Mouse (Mus musculus) heart, adult 2 months (tissue): ENCODE measurements around the gene Efhb.

Experiments
- CTCF ChIP-seq: fragments of 200-600 bp; IDR thresholded peaks from 2 replicates; pipeline ENCODE4 v1.8.1; 2022; ENCODE audit warnings: antibody characterized with exemption, mild to moderate bottlenecking, moderate library complexity
- EP300 ChIP-seq: fragments of 200-500 bp; IDR thresholded peaks from 2 replicates; pipeline ENCODE4 v1.6.1; 2011; ENCODE audit warnings: low read depth, low read length, control low read depth; ENCODE audit not compliant: insufficient read depth
- POLR2A ChIP-seq: fragments of 200-500 bp; IDR thresholded peaks from 2 replicates; pipeline ENCODE4 v1.6.1; 2011; ENCODE audit warnings: mild to moderate bottlenecking, low read depth, low read length, control low read depth; ENCODE audit not compliant: insufficient read depth

GRCm38 (mm10) chr17:53479604-53480041, 16.5 kb upstream of the Efhb start:
- peak; percentile 42 for TF ChIP-seq CTCF
- TF ChIP-seq POLR2A: no peak
- TF ChIP-seq EP300: no peak
